Mouse (Mus musculus) urinary bladder, adult 18-20 months (tissue): ENCODE data around the gene Pld2.
A peak's percentile ranks its signal among the peaks of the same experiment; 100 is the strongest.
"Not testable (repeated sequence)": the region's sequence is repeated elsewhere in the genome, so short reads cannot be mapped to it uniquely, and the experiment has no call there.

Experiments used
- DNase-seq, 2 experiments: peaks; one replicate each; pipeline ENCODE4 v3.0.0; 2022; ENCODE audit warnings: low spot score in 2 of 2, mixed read lengths in 2 of 2

Pld2 gene

DNA sequence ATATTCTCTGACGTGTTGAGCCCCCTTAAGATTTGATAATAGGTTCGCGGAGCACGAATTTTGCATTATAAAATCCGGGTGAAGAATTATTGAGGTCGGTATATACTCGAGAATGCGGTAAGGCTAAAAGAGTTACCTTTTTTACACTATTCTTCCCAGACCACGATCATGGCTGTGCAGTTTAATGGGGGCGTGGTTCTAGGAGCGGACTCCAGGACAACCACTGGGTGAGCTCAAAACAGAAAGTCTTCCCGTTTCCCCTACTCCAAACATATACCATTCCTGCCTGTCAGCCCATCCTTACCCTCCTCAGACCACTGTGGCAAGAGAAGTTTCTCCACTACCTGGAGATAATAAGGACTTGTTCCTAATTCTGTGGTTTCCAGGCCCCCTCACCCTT is 14.1 kb upstream of the Pld2 start:
- no peak for DNase-seq

- no peak for DNase-seq
Measured at GRCm38 (mm10) chr11:70526211-70526610, 13.7 kb upstream of the Pld2 start.

DNA sequence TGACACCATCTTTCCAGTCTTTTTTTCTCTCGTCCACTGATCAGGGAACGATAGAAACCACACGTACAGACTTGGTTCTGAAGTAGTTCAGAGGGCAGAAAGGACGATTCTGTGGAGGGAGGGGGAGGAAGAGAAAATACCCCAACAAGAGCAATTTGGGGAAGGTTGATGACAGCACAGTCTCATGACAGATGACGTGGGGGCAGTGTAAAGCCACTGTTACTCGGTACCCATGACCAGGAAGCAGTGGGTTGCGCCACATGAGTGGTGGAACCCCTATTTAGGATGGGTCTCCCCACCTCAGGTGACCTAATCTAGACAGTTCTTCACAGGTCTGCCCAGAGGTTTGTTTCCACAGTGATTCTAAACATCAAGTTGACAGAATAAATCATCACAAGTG is 11.3 kb upstream of the Pld2 start:
- DNase-seq: no peak

DNA sequence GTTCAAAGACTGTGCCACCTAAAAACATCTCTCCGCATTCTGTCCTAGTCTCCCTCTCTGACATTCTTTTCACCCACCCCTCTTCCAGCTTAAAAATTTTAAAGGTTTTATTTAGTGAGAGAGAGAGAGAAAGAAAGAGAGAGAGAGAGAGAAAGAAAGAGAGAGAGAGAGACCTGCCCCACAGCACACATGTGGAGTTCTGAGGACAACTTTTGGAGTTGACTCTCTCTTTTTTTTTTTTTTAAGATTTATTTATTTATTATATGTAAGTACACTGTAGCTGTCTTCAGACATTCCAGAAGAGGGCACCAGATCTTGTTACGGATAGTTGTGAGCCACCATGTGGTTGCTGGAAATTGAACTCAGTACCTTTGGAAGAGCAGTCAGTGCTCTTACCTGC is 8.8 kb upstream of the Pld2 start:
- DNase-seq: not testable (repeated sequence)

DNA sequence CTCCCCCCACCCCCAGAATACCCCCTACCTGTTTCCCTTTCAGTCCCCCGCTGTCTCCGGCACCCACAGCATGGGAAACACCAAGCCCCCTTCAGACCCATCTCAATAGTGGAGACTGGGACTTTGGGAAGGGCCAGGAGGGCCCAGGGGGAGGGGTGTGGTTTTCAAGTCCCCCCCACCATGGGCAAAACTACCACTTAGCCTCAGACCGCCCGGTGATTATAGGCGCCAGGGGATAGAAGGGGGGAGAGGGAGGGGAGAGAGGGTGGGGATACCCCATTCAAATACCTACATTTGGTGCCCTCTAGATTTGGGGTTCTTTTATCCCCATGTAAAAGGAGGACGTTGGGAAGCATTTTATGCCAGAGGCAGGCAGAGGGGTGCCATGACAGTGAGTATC is 7.0 kb upstream of the Pld2 start, which contains the start of gene Gm40193:
Gm40193 (minus strand) TSS at position 101 of the 400 bp plus-strand sequence.
- no peak for DNase-seq

DNA sequence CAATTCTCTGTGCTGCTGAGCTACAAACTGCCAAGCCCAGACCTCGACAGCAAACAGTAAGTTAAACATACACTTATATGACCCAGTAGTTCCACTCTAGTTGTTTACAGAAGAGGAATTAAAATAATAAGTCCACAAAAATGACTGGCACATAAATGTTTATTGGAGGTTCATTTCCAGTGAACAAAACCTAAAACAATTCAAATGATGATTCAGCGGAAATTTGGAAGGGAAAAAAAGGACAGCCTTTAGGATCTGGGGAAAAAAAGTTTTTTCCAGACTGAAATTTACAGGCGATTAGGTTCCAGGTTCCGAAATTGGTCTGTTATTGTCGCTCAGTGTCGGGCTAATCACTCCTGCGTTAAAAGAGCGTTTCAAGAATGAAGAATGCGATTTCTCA is 441 bp upstream of the Pld2 start:
- no peak for DNase-seq

- no peak for DNase-seq
Measured at GRCm38 (mm10) chr11:70540928-70541327, 1.1 kb downstream of the Pld2 start.

DNA sequence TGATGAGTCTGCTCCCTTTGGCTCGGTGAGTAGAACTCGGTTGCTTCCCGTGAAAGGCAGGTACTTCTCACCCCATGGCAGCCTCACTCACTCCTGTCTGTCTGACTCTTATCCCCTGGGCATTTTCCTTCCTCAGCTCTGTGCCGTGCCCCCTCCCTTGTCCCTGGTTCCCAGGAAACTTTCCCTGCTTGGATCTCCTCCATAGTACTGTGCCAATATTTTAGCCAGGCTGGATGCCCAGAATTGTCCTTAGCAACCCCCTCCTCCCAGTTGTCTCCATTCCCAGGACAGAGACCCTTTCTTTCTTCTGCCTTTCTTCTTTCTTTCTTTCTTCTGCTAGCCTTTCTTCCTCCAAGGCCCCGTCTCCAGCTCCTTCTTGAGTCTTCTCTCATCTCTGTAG is 1.6 kb downstream of the Pld2 start:
- DNase-seq: no peak

DNA sequence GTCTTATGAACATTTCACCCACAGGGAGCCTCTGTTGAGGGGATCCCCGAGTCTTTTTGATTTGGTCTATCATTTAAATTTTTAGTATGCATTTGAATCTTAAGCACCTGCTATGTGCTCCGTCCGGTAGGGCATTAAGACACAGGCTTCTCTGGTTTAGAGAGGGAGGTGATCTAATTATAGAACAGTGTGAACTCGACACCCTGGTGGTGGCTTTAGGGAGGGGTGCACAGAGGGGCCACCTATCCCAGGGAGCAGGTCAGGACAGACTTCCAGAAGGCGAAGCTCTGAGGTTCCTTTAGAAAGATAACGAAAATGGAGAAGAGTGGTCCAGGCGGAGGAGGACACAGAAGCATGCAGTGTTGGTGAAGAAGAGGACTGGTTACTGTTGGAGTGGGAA is 4.6 kb downstream of the Pld2 start:
- no peak for DNase-seq

- no peak for DNase-seq
Measured at GRCm38 (mm10) chr11:70551526-70551925, 11.7 kb downstream of the Pld2 start.

DNA sequence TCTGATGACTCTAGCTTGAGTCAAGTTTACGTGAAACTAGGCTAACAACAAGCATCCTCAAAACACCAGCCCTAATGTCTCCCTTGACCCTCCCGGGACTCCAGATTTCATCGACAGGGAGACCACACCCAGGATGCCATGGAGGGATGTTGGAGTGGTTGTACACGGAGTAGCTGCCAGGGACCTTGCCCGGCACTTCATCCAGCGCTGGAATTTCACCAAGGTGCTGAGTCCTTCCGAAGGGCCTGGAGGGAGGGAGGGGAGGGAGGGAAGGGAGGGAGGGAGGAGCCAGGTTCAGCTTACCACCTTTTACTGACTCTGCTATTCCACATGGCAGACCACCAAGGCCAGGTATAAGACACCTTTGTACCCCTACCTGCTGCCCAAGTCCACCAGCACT is 14.1 kb downstream of the Pld2 start:
- DNase-seq: no peak

DNA sequence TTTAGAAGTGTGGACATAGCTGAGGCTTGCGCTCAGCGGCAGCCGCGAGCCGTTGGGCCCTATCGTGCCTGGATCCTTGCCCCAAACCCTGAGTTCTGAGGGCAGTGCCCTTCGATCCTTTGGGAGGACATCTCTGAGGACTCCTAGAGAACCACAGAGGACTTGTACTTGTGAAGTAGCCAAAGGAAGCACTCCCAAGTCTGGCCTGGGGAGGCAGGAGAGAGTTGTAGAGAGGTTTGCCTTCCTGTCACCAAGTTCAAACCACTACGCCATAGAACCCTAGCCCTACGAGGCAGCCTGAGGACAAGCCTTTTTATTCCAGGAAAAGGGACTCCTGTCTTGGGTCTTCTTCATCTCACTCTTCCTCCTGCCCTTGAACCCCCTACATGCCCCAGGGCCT is 17.7 kb downstream of the Pld2 start:
- no peak for DNase-seq

GRCm38 (mm10) chr11:70561937-70562286 is 22.0 kb downstream of the Pld2 start:
- DNase-seq: no peak

DNA sequence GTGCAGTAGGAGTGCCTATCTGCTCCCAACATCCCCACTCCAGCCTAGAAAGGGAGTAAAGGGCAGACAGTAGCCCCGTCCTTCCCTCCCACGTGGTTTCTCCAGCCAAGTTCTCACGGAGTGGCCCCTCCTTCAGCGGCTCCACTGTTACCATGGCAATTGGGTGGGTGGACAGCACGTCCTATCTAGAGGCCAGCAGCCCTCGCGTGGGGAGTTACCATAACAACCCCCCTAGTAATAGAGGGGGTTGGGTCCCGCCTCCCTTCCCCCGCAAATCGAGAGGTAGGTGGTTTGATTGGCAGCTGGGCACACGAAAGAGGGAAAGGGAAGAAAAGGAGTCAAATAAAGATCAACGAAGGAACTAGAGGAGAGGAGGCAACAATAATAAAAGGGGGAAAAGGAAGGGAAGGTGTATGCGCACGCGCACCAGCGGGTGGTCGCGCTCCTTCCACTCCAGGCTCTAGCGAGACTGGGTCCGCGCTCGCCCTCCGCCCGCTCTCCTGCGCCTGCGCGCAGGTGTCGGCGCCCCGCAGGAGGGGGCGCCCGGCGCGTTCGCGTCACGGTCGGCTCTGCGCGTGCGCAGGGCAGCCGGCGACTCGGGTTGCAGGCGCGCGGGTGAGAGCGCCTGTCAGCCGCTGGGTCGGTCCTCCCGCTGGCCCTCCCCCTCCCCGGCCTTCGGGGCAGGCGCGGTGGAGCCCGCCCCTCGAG is 22.6 kb downstream of the Pld2 start, which contains the start of gene Mink1:
Mink1 (plus strand) TSS at position 595 of the 708 bp plus-strand sequence.
- DNase-seq: peak; percentile 78 to 83

GRCm38 (mm10) chr11:70562995-70563469 is 23.2 kb downstream of the Pld2 start:
- peak in 1 of 2 experiments; percentile 20 for DNase-seq

GRCm38 (mm10) chr11:70563470-70564275 is 23.8 kb downstream of the Pld2 start:
- no peak for DNase-seq

GRCm38 (mm10) chr11:70564276-70564873 is 24.5 kb downstream of the Pld2 start:
- no peak for DNase-seq

- DNase-seq: no peak
Measured at GRCm38 (mm10) chr11:70566586-70566985, 26.7 kb downstream of the Pld2 start.

DNA sequence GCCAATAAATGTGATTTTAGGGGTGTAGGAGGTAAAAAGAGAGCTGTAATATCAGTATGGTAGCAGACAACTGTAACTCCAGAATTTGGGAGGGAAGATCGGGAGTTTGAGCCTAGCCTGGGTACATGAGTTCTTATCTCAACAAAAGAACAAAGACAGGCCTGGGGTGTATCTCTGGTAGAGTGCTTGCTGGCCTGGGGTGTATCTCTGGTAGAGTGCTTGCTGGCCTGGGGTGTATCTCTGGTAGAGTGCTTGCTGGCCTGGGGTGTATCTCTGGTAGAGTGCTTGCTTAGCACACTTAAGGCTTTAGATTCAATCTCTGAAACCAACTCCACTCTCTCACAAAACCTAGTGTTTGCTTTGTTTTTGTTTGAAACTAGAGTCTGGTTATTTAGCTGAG is 30.8 kb downstream of the Pld2 start:
- DNase-seq: not testable (repeated sequence)

GRCm38 (mm10) chr11:70571641-70572040 is 31.8 kb downstream of the Pld2 start:
- DNase-seq: no peak

DNA sequence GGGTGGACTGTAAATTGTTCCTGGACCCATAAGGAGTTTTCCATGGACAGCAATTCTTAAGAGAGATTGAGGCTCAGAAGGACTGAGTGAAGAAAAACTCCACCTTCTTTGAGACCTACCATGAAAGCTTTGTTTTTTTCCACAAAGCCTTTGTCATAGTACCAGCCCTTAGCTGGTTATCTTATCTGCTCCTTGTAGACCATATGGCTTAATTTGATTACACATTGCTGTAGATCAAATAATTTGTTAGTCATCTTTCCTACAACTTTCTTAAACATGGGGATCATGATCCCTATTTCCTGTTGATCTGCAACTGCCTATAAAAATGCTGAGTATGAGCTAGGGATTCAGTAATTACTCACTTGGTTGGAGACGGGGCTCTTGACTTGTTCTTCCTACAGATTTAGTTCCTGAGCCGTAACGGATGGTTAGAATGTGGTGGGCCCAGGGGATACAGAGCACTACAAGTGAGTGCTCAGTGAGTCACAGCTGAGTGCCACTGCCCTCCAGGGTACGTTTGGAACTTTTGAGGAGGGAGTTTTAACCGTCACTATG is 32.6 kb downstream of the Pld2 start:
- no peak for DNase-seq

GRCm38 (mm10) chr11:70573872-70574271 is 34.0 kb downstream of the Pld2 start:
- DNase-seq: no peak
